Mouse (Mus musculus) liver, adult 2 months (tissue): ENCODE measurements around the gene Sos1. TPM values are rescaled to one million over a fixed set of nuclear protein-coding genes. Genes with fewer than 3 reads are reported as not detected.

Source experiments
- DNase-seq: peaks from one replicate; pipeline ENCODE4 v3.0.0-alpha.2; 2011; ENCODE audit warnings: low read depth, low spot score; ENCODE audit errors: extremely low read depth
- H3K27ac ChIP-seq: fragments of 200-500 bp; replicated peaks from 2 replicates; pipeline ENCODE4 v1.5.1; 2012; ENCODE audit warnings: low read depth, mild to moderate bottlenecking, control low read depth, inconsistent platforms, low read length; ENCODE audit not compliant: insufficient read depth
- H3K27me3 ChIP-seq: fragments of 200-500 bp; 2 replicates; pipeline ENCODE4 v1.6.1; 2012; ENCODE audit warnings: mild to moderate bottlenecking, moderate library complexity, low read length, inconsistent platforms; ENCODE audit not compliant: control insufficient read depth, insufficient read depth
- H3K36me3 ChIP-seq: fragments of 200-500 bp; 2 replicates; pipeline ENCODE4 v1.6.1; 2012; ENCODE audit warnings: low read length, inconsistent platforms; ENCODE audit not compliant: control insufficient read depth, insufficient read depth
- H3K4me1 ChIP-seq: fragments of 200-500 bp; 2 replicates; pipeline ENCODE4 v1.6.1; 2011; ENCODE audit warnings: low read length; ENCODE audit not compliant: control insufficient read depth, insufficient read depth
- H3K4me3 ChIP-seq: fragments of 200-500 bp; 2 replicates; pipeline ENCODE4 v1.5.1; 2011; ENCODE audit warnings: low read depth, mild to moderate bottlenecking, control low read depth, low read length, moderate library complexity; ENCODE audit not compliant: insufficient read depth
- H3K79me2 ChIP-seq: fragments of 200-500 bp; 2 replicates; pipeline ENCODE4 v1.6.1; 2012; ENCODE audit warnings: inconsistent platforms, mild to moderate bottlenecking, low read length, moderate library complexity; ENCODE audit not compliant: control insufficient read depth, insufficient read depth
- H3K9ac ChIP-seq: fragments of 200-500 bp; 2 replicates; pipeline ENCODE4 v1.6.1; 2012; ENCODE audit warnings: low read depth, mild to moderate bottlenecking, control low read depth, inconsistent platforms, low read length
- CTCF ChIP-seq: fragments of 200-500 bp; IDR thresholded peaks from 2 replicates; pipeline ENCODE4 v1.5.1; 2011; ENCODE audit warnings: low read depth, low read length, control low read depth
- POLR2A ChIP-seq: fragments of 200-500 bp; IDR thresholded peaks from 2 replicates; pipeline ENCODE4 v1.6.1; 2011; ENCODE audit warnings: low read length, control low read depth; ENCODE audit not compliant: insufficient read depth; ENCODE audit errors: extremely low read depth
- WGBS: fragments of 180-500 bp; shearing (Covaris S2); methylation state at CpG from one replicate; pipeline ENCODE4 v1.1.7; 2018; 5-methylcytosine and 5-hydroxymethylcytosine counted together
- polyA plus RNA-seq: library from polyadenylated mRNA; depleted of rRNA; stranded (reverse); fragments of >200 nt; gene quantifications from 2 replicates; pipeline ENCODE4 v1.2.3, GENCODE M21; 2012
- total RNA-seq: library from RNA; depleted of rRNA; stranded (reverse); fragments of >200 nt; gene quantifications from 2 replicates; pipeline ENCODE4 v1.2.3, GENCODE M21; 2014

Gene Sos1
- total and polyA plus RNA-seq, 2 experiments, result 2.8 to 11.8 TPM

DNA sequence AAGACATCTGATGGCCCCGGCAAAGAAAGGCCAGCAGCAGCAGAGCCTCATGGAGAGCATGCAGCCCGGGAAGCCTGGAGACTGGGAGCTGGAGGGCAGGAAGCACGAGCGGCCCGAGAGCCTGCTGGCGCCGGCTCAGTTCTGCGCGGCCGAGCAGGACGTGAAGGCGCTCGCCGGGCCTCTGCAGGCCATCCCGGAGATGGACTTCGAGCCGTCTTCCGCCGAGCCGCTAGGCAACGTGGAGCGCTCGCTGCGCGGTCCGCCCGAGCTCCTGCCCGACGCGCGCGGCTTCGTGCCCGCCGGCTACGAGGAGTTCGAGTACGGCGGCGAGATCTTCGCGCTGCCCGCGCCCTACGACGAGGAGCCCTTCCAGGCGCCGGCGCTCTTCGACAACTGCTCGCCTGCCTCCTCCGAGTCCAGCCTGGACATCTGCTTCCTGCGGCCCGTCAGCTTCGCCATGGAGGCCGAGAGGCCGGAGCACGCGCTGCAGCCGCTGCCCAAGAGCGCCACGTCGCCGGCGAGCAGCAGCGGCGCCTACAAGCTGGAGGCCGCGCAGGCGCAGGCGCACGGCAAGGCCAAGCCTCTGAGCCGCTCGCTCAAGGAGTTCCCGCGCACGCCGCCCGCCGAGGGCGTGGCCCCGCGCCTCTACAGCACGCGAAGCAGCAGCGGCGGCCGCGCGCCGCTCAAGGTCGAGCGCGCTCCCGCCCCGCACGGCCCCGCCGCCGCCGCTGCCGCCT is 107.1 kb downstream of the Sos1 start, which contains the start of gene Gm10190:
Gene Gm10190 (minus strand): TSS at position 553 of the 737 bp plus-strand sequence.
- Histone ChIP-seq H3K4me1 (peaks cover 2% of the 10 kb centered on the region; the same call in 1 of the 2 replicates), H3K36me3 (no peaks in the 10 kb centered on the region), H3K27ac (peak within 1 kb of the TSS; percentile 43), H3K27me3 (no peaks in the 10 kb centered on the region; the same call in 1 of the 2 replicates), H3K79me2 (no peaks in the 10 kb centered on the region), H3K9ac (peak within 1 kb of the TSS; percentile 84), H3K4me3 (peak within 1 kb of the TSS; percentile 66)
- WGBS, result 4% methylated on average over 102 of the region's 102 CpGs
- TF ChIP-seq POLR2A (peak; percentile 50; the same call in 1 of the 2 replicates), CTCF (no peak)
- DNase-seq, result peak; percentile 63

DNA sequence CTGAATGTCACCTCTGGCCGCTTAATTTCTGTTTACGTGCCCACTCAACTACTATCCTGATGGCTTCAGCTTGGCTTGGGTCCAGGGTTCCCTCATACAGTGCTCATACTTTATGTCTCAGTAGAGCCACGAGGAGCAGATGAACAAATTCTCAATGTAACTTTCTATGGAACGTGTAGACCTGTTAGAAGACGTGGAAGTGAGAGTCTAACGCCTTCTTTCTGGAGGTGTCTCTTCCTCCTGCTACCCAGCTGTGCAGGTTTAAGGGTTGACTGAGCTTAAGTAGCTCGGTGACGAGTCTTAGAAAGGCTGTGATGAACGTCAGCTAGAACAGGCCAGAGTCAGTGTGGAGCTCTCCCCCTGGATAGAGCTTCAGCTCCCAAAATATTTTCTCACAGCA is 111.6 kb downstream of the Sos1 start:
- H3K9ac ChIP-seq, result no peak overlapping the region
- H3K4me1 ChIP-seq, result no peaks in the 10 kb centered on the region
- DNase-seq, result no peak
- WGBS, result 88% methylated on average over 9 of the region's 9 CpGs
- H3K79me2 ChIP-seq, result no peaks in the 10 kb centered on the region
- H3K27me3 ChIP-seq, result no peaks in the 10 kb centered on the region
- TF ChIP-seq CTCF (no peak), POLR2A (no peak)
- no peak overlapping the region for H3K4me3 ChIP-seq
- H3K27ac ChIP-seq, result no peak overlapping the region
- H3K36me3 ChIP-seq, result no peaks in the 10 kb centered on the region

DNA sequence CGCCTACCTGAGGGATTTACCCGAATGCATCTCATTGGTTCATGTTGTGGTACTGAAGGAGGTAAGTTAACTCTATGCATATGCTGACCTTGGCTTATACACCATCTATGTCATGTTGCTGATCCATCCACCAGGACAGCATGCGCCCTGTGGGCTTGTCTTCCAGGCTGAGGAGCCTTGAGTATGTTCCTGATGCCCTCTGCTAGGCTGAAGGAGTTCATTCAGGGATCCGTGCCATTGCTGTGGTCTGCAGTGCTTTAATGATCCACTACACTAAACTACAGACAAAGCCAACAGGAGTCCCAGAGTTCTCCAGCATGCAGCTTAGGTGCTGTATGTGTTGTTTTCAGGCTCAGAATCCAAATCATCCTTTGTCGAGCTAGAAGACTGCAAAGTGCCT is 113.0 kb downstream of the Sos1 start:
- no peak overlapping the region for H3K9ac ChIP-seq
- TF ChIP-seq CTCF (no peak), POLR2A (no peak)
- DNase-seq, result no peak
- H3K79me2 ChIP-seq, result no peaks in the 10 kb centered on the region
- H3K27me3 ChIP-seq, result no peaks in the 10 kb centered on the region
- no peak overlapping the region for H3K4me3 ChIP-seq
- WGBS, result 88% methylated on average over 5 of the region's 5 CpGs
- H3K4me1 ChIP-seq, result no peaks in the 10 kb centered on the region
- H3K36me3 ChIP-seq, result no peaks in the 10 kb centered on the region
- H3K27ac ChIP-seq, result no peak overlapping the region

DNA sequence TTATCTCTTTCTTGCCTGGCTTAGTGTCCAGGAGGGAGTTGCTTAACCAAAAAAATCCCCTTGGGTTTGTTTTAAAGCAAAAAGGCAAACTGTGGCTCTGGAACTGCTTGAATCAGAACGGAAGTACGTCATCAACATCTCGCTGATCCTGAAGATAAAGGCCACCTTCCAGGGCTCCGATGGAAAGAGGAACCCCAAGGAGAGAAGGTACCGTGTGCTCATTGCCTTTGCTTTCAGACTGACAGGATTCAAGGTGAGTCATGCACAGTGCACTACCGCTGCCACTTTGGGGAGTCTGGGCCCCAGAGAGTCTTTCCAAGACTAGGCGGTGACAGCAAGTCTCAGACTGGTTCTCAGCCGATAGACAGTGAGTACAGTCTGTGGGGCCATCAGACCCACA is 120.0 kb downstream of the Sos1 start:
- H3K4me3 ChIP-seq, result no peak overlapping the region
- no peaks in the 10 kb centered on the region for H3K36me3 ChIP-seq
- H3K9ac ChIP-seq, result no peak overlapping the region
- H3K27me3 ChIP-seq, result no peaks in the 10 kb centered on the region
- DNase-seq, result no peak
- WGBS, result 82% methylated on average over 8 of the region's 8 CpGs
- no peak for TF ChIP-seq CTCF
- TF ChIP-seq POLR2A, result no peak
- no peaks in the 10 kb centered on the region for H3K4me1 ChIP-seq
- no peak overlapping the region for H3K27ac ChIP-seq
- H3K79me2 ChIP-seq, result no peaks in the 10 kb centered on the region

DNA sequence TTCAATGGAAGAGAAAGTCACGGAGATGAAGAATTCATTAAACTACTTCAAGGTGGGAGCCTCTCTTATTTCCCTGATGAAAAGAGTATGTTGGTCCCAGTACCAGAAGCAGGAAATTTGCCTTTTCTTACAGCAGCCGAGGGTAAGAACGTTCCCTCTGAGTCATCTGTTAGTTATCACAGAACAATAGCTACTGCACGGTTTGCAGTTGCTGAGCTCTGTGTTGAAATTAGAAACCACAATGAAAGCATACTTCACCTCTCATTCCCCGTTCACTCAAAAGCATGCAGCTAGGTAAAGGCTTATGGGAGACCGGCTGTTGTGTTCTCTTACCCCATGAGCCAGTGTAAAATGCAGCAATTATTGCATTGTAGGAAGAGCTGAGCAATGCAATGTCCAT is 133.0 kb downstream of the Sos1 start:
- Histone ChIP-seq H3K9ac (no peak overlapping the region), H3K27me3 (no peaks in the 10 kb centered on the region), H3K4me3 (no peak overlapping the region), H3K79me2 (no peaks in the 10 kb centered on the region), H3K36me3 (no peaks in the 10 kb centered on the region), H3K27ac (no peak overlapping the region), H3K4me1 (no peaks in the 10 kb centered on the region)
- TF ChIP-seq CTCF (no peak), POLR2A (no peak)
- 81% methylated on average over 6 of the region's 6 CpGs for WGBS
- DNase-seq, result no peak

DNA sequence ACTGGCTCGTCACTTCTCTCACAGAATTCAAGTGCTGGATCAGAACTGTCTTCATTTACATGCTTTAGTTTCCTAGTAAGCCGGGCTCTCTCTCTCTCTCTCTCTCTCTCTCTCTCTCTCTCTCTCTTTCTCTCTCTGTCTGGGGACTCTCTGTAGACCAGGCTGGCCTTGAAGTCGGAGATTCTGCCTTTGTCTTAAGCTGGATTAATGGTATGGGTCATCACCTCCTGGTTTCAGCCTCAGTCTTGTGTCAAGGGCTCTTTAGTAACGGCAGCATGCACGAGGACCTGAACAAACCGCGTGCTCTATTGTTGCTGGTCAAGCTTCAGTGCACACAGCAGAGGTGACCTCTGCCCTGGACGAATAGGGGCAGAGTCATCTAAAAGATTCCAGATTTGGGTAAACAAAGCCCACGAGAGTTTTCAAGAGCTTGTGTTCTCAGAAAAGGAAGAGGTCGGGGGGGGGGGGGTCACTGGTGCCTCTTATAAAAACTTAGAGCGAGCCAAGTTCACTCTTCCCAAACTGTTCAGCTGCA is 133.6 kb downstream of the Sos1 start:
- no peaks in the 10 kb centered on the region for H3K36me3 ChIP-seq
- no peaks in the 10 kb centered on the region for H3K79me2 ChIP-seq
- no peak overlapping the region for H3K27ac ChIP-seq
- H3K27me3 ChIP-seq, result no peaks in the 10 kb centered on the region
- no peak overlapping the region for H3K4me3 ChIP-seq
- WGBS, result 69% methylated on average over 11 of the region's 11 CpGs
- no peak overlapping the region for H3K9ac ChIP-seq
- DNase-seq, result no peak
- no peak for TF ChIP-seq CTCF
- no peak for TF ChIP-seq POLR2A
- H3K4me1 ChIP-seq, result no peaks in the 10 kb centered on the region
